ENCODE assay signal across 8 mouse cellular contexts in genomic region chr5:143711326-143711725, GRCm38 (mm10). TPM values are rescaled to one million over a fixed set of nuclear protein-coding genes. Genes with fewer than 3 reads are reported as not detected.
A peak's percentile ranks its signal among the peaks of the same experiment; 100 is the strongest.
DNase-seq lines count a peak whose midpoint lies in the region; ATAC-seq and TF ChIP-seq lines count a peak whose summit lies in the region.

No protein-coding gene starts in this region.

- no peak overlapping the region for H3K4me3 ChIP-seq in bone marrow macrophage, adult 2 months (ENCODE audit: insufficient read depth, low read length)
- H3K4me3 ChIP-seq in embryonic fibroblast, embryonic 13.5 days (ENCODE audit: insufficient read depth, low read length): no peak overlapping the region
- H3K4me3 ChIP-seq in heart, postnatal 0 days (ENCODE audit: low read depth, low read length): no peak overlapping the region
- no peak overlapping the region for H3K4me3 ChIP-seq in liver, postnatal 0 days (ENCODE audit: low read depth, low read length)
- H3K4me3 ChIP-seq in neural tube, embryonic 14.5 days (ENCODE audit: low read depth, low read length): no peak overlapping the region

- peaks cover 77% of the 10 kb centered on the region for H3K36me3 ChIP-seq in heart, postnatal 0 days (replicated peaks; ENCODE audit: control insufficient read depth, insufficient read depth, low read length)
- H3K36me3 ChIP-seq in liver, postnatal 0 days (replicated peaks; ENCODE audit: insufficient read depth, low read length): peaks cover 84% of the 10 kb centered on the region
- peaks cover 60% of the 10 kb centered on the region for H3K36me3 ChIP-seq in neural tube, embryonic 14.5 days (ENCODE audit: control insufficient read depth, insufficient read depth, low read length)

- H3K4me1 ChIP-seq in bone marrow macrophage, adult 2 months (ENCODE audit: control insufficient read depth, insufficient read depth, low read length): no peaks in the 10 kb centered on the region
- H3K4me1 ChIP-seq in embryonic fibroblast, embryonic 13.5 days (ENCODE audit: control insufficient read depth, insufficient read depth, low read length): peaks cover 3% of the 10 kb centered on the region; the same call in 1 of the 2 replicates
- peaks cover 5% of the 10 kb centered on the region; the same call in 1 of the 2 replicates for H3K4me1 ChIP-seq in heart, postnatal 0 days (ENCODE audit: control insufficient read depth, insufficient read depth)
- no peaks in the 10 kb centered on the region for H3K4me1 ChIP-seq in liver, postnatal 0 days (ENCODE audit: insufficient read depth)
- H3K4me1 ChIP-seq in neural tube, embryonic 14.5 days (ENCODE audit: control insufficient read depth, insufficient read depth, low read length): no peaks in the 10 kb centered on the region

- no peaks in the 10 kb centered on the region for H3K9me3 ChIP-seq in heart, postnatal 0 days (replicated peaks; ENCODE audit: control insufficient read depth, low read length)
- no peaks in the 10 kb centered on the region for H3K9me3 ChIP-seq in liver, postnatal 0 days (ENCODE audit: low read length)
- H3K9me3 ChIP-seq in neural tube, embryonic 14.5 days (ENCODE audit: control insufficient read depth, low read length): no peaks in the 10 kb centered on the region

- no peak for TF ChIP-seq POLR2A in bone marrow macrophage, adult 2 months (IDR thresholded peaks at IDR 0.05; ENCODE audit: borderline replicate concordance, low read depth, low read length)
- no peak for TF ChIP-seq POLR2A in embryonic fibroblast, embryonic 13.5 days (IDR thresholded peaks at IDR 0.05; ENCODE audit: low read depth, low read length)

- 12% methylated on average over 7 of the region's 7 CpGs for WGBS in heart, postnatal 0 days
- 27% methylated on average over 7 of the region's 7 CpGs for WGBS in liver, postnatal 0 days (ENCODE audit: insufficient replicate concordance)
- 8% methylated on average over 7 of the region's 7 CpGs for WGBS in neural tube, embryonic 14.5 days

- no peaks in the 10 kb centered on the region for H3K27me3 ChIP-seq in heart, postnatal 0 days (ENCODE audit: control insufficient read depth, insufficient read depth, low read length)
- no peaks in the 10 kb centered on the region for H3K27me3 ChIP-seq in liver, postnatal 0 days (ENCODE audit: insufficient read depth, low read length)
- H3K27me3 ChIP-seq in neural tube, embryonic 14.5 days (ENCODE audit: control insufficient read depth, insufficient read depth, low read length): no peaks in the 10 kb centered on the region

- H3K9ac ChIP-seq in heart, postnatal 0 days (replicated peaks; ENCODE audit: low read depth, low read length): no peak overlapping the region
- no peak overlapping the region for H3K9ac ChIP-seq in liver, postnatal 0 days (replicated peaks)
- H3K9ac ChIP-seq in neural tube, embryonic 14.5 days (replicated peaks; ENCODE audit: low read depth, low read length): no peak overlapping the region

- peak; percentile 71 for DNase-seq in ES-CJ7 (ENCODE audit: low read depth, low spot score)
- peak; percentile 81 for DNase-seq in heart, postnatal 0 days (ENCODE audit: low spot score)
- peak; percentile 64 to 81 for DNase-seq in kidney, postnatal 25 days
- DNase-seq in liver, postnatal 0 days: peak; percentile 77
- peak; percentile 58 for DNase-seq in thymus, postnatal 0 days (ENCODE audit: low spot score)

- peak; percentile 78 for ATAC-seq in heart, postnatal 0 days (ENCODE audit: insufficient read depth, low read depth)
- peak; percentile 70 for ATAC-seq in liver, postnatal 0 days
- peak; percentile 88 for ATAC-seq in neural tube, embryonic 14.5 days (ENCODE audit: low read depth)

- no peak overlapping the region for H3K27ac ChIP-seq in bone marrow macrophage, adult 2 months (ENCODE audit: insufficient read depth, low read depth, low read length)
- peak overlapping the region; percentile 16 for H3K27ac ChIP-seq in embryonic fibroblast, embryonic 13.5 days (ENCODE audit: insufficient read depth, low read length)
- H3K27ac ChIP-seq in heart, postnatal 0 days (ENCODE audit: low read depth): no peak overlapping the region
- no peak overlapping the region for H3K27ac ChIP-seq in liver, postnatal 0 days (ENCODE audit: low read depth)
- H3K27ac ChIP-seq in neural tube, embryonic 14.5 days (ENCODE audit: low read depth, low read length): no peak overlapping the region

- H3K4me2 ChIP-seq in heart, postnatal 0 days (ENCODE audit: low read depth, low read length): no peak overlapping the region
- H3K4me2 ChIP-seq in liver, postnatal 0 days (ENCODE audit: low read depth, low read length): no peak overlapping the region
- no peak overlapping the region for H3K4me2 ChIP-seq in neural tube, embryonic 14.5 days (ENCODE audit: low read depth, low read length)

- TF ChIP-seq EP300 in heart, postnatal 0 days (IDR thresholded peaks at IDR 0.05; ENCODE audit: low read depth): no peak
- TF ChIP-seq EP300 in liver, postnatal 0 days (IDR thresholded peaks at IDR 0.05; ENCODE audit: low read depth): no peak

- TF ChIP-seq CTCF in bone marrow macrophage, adult 2 months (IDR thresholded peaks at IDR 0.05; ENCODE audit: low read depth, low read length): peak; percentile 98
- TF ChIP-seq CTCF in embryonic fibroblast, embryonic 13.5 days (IDR thresholded peaks at IDR 0.05; ENCODE audit: borderline replicate concordance, insufficient read depth, low read length): peak; percentile 88
- peak; percentile 96 for TF ChIP-seq CTCF in heart, postnatal 0 days (IDR thresholded peaks at IDR 0.05; ENCODE audit: low read depth)
- peak; percentile 96 for TF ChIP-seq CTCF in liver, postnatal 0 days (IDR thresholded peaks at IDR 0.05; ENCODE audit: low read depth)

RNA-seq across cellular contexts. Expression of gene Usp42, which starts 20.8 kb away (rescaled TPM):
- polyA plus RNA-seq in bone marrow macrophage, adult 2 months (2012; ENCODE audit: insufficient read depth, insufficient read length, missing spikeins): 5.1 and 6.9 TPM in 2 replicates
- polyA plus RNA-seq in embryonic fibroblast, embryonic 13.5 days (2011; ENCODE audit: insufficient read length, low read depth, missing spikeins): 17.2 and 18.5 TPM in 2 replicates
- total RNA-seq in heart, postnatal 0 days (2014; rRNA removed; ENCODE audit: low replicate concordance): 6.0 and 8.3 TPM in 2 replicates
- 5.1 and 5.6 TPM in 2 replicates for polyA plus RNA-seq in heart, postnatal 0 days (2015; fragmentation: Nextera tagmentation; extraction: Ambion mirVana)
- polyA plus RNA-seq in liver, postnatal 0 days (2015; fragmentation: Nextera tagmentation; extraction: Ambion mirVana): 2.3 and 2.7 TPM in 2 replicates
- polyA plus RNA-seq in neural tube, embryonic 14.5 days (2014; fragmentation: Nextera tagmentation; extraction: Ambion mirVana): 30.6 and 31.2 TPM in 2 replicates
- polyA plus RNA-seq in thymus, postnatal 0 days (2015; fragmentation: Nextera tagmentation; extraction: Ambion mirVana): 11.9 and 13.4 TPM in 2 replicates
